Mouse (Mus musculus): ENCODE data around the gene Plin4.
"Not testable (repeated sequence)": the region's sequence is repeated elsewhere in the genome, so short reads cannot be mapped to it uniquely, and the experiment has no call there.

DNA sequence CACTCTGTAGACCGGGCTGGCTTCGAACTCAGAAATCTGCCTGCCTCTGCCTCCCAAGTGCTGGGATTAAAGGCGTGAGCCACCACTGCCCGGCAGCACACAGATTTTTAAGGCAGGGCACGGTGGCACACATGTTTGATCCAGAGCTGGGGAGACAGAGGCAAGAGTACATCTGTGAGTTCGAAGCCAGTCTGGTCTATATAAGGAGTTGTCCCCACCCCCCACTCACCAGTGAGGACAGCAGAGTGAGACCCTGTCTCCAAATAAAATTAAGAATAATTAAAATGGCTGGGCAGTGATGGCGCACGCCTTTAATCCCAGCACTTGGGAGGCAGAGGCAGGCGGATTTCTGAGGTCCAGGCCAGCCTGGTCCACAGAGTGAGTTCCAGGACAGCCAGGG, 31.2 kb downstream of the Plin4 start:
- not testable (repeated sequence) for TF ChIP-seq POLR2A (IDR thresholded peaks at IDR 0.05; ENCODE audit: borderline replicate concordance, control insufficient read depth, low read depth, low read length); CTCF (IDR thresholded peaks at IDR 0.05; ENCODE audit: control insufficient read depth, insufficient read depth, low read length)

Data from bone marrow, adult 2 months (tissue).